Mouse (Mus musculus) embryonic facial prominence, embryonic 14.5 days (tissue): Measurements from ENCODE around the gene Hspe1. TPM values are rescaled to one million over a fixed set of nuclear protein-coding genes. Genes with fewer than 3 reads are reported as not detected.
A peak's percentile ranks its signal among the peaks of the same experiment; 100 is the strongest.
"Not testable (repeated sequence)": the region's sequence is repeated elsewhere in the genome, so short reads cannot be mapped to it uniquely, and the experiment has no call there.

ENCODE experiments used
- ATAC-seq: fragments of 200-750 bp; cut with Nextera tagmentation; 2 replicates; pipeline ENCODE4 v1.8.0; 2017; ENCODE audit warnings: low read depth, moderate number of reproducible peaks, moderate TSS enrichment
- DNase-seq: peaks from one replicate; pipeline ENCODE4 v3.0.0-alpha.2; 2015; ENCODE audit warnings: low spot score
- H3K27ac ChIP-seq: fragments of 300-500 bp; sonication (generic); replicated peaks from 2 replicates; pipeline ENCODE4 v1.5.1; 2014; ENCODE audit warnings: low read depth, mild to moderate bottlenecking, low read length, moderate library complexity
- H3K27me3 ChIP-seq: fragments of 300-500 bp; sonication (generic); replicated peaks from 2 replicates; pipeline ENCODE4 v1.6.1; 2014; ENCODE audit warnings: low read length; ENCODE audit not compliant: control insufficient read depth, insufficient read depth
- H3K36me3 ChIP-seq: fragments of 300-500 bp; sonication (generic); 2 replicates; pipeline ENCODE4 v1.6.1; 2014; ENCODE audit warnings: low read length, mixed read lengths; ENCODE audit not compliant: control insufficient read depth, insufficient read depth
- H3K4me1 ChIP-seq: fragments of 300-500 bp; sonication (generic); 2 replicates; pipeline ENCODE4 v1.6.1; 2014; ENCODE audit warnings: antibody characterized with exemption, low read length; ENCODE audit not compliant: control insufficient read depth, insufficient read depth
- H3K4me2 ChIP-seq: fragments of 300-500 bp; sonication (generic); 2 replicates; pipeline ENCODE4 v1.6.1; 2014; ENCODE audit warnings: low read depth, mild to moderate bottlenecking, low read length, moderate library complexity, mixed read lengths
- H3K4me3 ChIP-seq: fragments of 300-500 bp; sonication (generic); 2 replicates; pipeline ENCODE4 v1.5.1; 2014; ENCODE audit warnings: low read depth, mild to moderate bottlenecking, low read length
- H3K9ac ChIP-seq: fragments of 300-500 bp; sonication (generic); 2 replicates; pipeline ENCODE4 v1.6.1; 2014; ENCODE audit warnings: low read depth, mild to moderate bottlenecking, low read length, moderate library complexity, mixed read lengths
- H3K9me3 ChIP-seq: fragments of 300-500 bp; sonication (generic); 2 replicates; pipeline ENCODE4 v1.6.1; 2016; ENCODE audit warnings: low read length; ENCODE audit not compliant: control insufficient read depth
- WGBS: fragments of 180-500 bp; shearing (Covaris S2); extraction: QIAGEN DNeasy Blood & Tissue Kit; methylation state at CpG from one replicate; pipeline ENCODE4 v1.1.7; 2014; 5-methylcytosine and 5-hydroxymethylcytosine counted together
- polyA plus RNA-seq: library from polyadenylated mRNA; unstranded; fragments of >200 nt; fragmentation: Nextera tagmentation; extraction: Ambion mirVana; gene quantifications from 2 replicates; pipeline ENCODE4 v1.2.1, GENCODE M21; 2014

Gene Hspe1
- polyA plus RNA-seq, 1 experiment from 2014 or later, result 459 TPM

DNA sequence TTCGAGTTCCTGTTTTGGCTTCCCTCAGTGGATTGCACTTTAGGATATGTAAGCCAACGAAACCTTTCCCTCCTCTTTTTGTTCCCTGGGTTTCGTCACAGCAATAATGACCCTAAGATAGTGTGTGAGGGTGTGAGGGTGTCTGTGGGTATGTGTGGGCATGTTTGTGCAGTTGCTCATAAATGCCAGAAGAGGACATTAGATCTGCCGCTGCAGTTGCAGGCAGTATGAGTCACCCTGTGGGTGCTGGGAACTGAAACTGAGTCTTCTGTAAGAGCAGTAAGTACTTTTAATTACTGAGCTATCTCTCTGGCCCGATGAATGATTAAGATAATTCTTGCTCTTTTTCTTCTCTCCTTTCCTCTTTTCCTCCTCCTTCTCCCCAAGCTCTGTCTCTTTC is 35.1 kb downstream of the Hspe1 start:
- no peaks in the 10 kb centered on the region for H3K36me3 ChIP-seq
- DNase-seq, result no peak
- no peak overlapping the region for H3K4me2 ChIP-seq
- no peak overlapping the region for H3K4me3 ChIP-seq
- H3K4me1 ChIP-seq, result no peaks in the 10 kb centered on the region
- WGBS, result 92% methylated on average over 5 of the region's 5 CpGs
- H3K27me3 ChIP-seq, result no peaks in the 10 kb centered on the region
- no peak overlapping the region for H3K27ac ChIP-seq
- ATAC-seq, result no peak
- no peaks in the 10 kb centered on the region for H3K9me3 ChIP-seq
- H3K9ac ChIP-seq, result no peak overlapping the region

DNA sequence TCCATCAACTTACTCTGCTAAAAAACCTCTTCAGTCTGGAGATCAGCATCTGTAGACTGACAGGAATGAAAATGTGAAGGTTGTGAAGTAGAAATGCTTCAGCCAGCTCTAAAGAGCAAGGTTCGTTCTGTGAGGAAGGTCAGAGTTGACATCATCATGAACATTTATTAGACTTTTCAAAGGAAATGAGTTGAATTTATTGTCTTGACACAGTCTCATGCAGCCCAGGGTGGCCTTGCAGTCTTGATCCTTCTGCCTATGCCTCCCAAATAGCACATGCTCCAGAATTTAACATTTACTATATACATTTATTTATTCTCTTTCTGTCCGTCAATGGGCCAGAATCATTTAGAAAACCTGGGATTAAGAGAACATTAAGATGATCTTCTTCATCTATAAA is 35.6 kb downstream of the Hspe1 start:
- H3K9me3 ChIP-seq, result no peaks in the 10 kb centered on the region
- ATAC-seq (no peak), DNase-seq (no peak)
- H3K27ac ChIP-seq, result no peak overlapping the region
- WGBS, result 89% methylated on average over 2 of the region's 2 CpGs
- H3K4me2 ChIP-seq, result no peak overlapping the region
- no peaks in the 10 kb centered on the region for H3K27me3 ChIP-seq
- H3K36me3 ChIP-seq, result no peaks in the 10 kb centered on the region
- H3K4me1 ChIP-seq, result no peaks in the 10 kb centered on the region
- H3K4me3 ChIP-seq, result no peak overlapping the region
- H3K9ac ChIP-seq, result no peak overlapping the region

DNA sequence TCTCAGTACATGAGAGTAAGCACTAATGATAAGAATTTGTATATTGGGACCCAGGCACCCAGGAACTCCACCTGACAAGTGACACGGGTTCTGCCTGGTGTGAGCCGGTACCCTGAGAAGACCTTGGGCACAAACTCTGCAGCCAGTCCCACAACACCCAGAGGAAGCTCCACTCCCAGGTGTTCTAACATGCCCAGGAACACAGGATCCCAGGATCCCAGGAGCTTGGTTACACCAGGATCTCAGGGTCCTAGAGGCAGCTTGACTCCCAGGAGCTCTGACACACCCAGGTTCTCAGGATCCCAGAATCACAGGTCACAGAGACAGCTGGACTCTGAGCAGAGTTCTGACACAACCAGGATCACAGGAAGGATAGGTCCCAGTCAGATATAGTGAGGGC is 36.2 kb downstream of the Hspe1 start:
- H3K9me3 ChIP-seq, H3K4me3 ChIP-seq, H3K4me2 ChIP-seq, ATAC-seq, H3K27me3 ChIP-seq, H3K4me1 ChIP-seq, H3K27ac ChIP-seq, H3K9ac ChIP-seq, H3K36me3 ChIP-seq, DNase-seq: not testable (repeated sequence)
- 97% methylated on average over 2 of the region's 2 CpGs for WGBS

DNA sequence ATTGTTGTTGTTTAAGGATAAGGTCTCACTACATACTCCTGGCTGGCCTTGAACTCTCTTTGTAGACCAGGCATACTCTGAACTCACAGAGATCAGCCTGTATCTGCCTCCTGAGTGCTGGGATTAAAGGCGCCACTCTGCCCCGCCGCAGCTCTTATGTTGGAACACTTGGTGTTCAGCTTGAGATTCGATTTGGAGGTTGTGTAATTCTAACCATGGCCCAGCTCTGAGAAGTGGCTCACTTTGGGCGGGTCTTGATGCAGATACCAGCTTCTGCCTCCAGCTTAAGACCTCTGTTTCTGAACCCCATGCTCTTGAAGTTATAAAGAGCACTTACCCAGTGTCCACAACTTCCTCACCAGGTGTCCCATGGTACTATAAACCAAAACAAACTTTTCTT is 41.8 kb downstream of the Hspe1 start:
- Histone ChIP-seq H3K36me3 (no peaks in the 10 kb centered on the region), H3K4me1 (peaks cover 20% of the 10 kb centered on the region), H3K27ac (no peak overlapping the region), H3K9me3 (no peaks in the 10 kb centered on the region), H3K9ac (no peak overlapping the region), H3K4me2 (no peak overlapping the region), H3K27me3 (no peaks in the 10 kb centered on the region), H3K4me3 (no peak overlapping the region)
- WGBS, result 92% methylated on average over 5 of the region's 5 CpGs
- DNase-seq, result no peak
- no peak for ATAC-seq

DNA sequence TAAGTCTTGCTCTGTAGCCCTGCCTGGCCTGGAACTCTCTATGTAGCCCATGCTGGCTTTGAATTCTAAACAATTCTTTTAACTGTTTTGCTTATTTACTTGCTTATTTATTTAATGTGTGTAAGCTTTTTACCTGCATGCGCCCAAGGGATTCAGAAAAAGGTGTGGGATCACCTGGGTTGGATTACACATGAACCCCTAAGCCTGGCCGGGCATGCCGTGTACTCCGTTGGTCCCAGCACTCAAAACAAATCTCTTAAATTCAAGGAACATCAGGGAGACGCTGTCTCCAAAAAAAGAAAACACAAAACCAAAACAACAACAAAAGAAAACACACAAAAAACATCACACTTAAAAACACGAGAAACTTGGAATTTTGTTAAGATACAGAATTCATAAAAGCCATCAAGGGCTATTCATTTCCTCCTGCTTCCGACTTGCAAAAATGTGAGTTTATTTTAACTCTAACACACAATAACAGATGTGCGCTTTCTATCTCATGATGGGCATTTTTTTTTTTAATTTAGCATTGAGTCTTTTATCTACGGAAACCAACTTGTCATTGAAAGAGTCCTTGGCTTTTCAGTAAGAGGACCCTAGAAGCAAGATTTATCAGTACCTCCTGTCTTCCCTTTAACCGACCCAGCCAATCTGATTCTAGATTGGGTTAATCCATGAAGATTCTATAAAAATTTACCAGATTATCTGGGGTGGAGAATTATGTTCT is 42.4 kb downstream of the Hspe1 start:
- Histone ChIP-seq H3K4me1 (peaks cover 20% of the 10 kb centered on the region), H3K9ac (peak overlapping the region; percentile 98), H3K27me3 (no peaks in the 10 kb centered on the region), H3K27ac (peak overlapping the region; percentile 98), H3K9me3 (no peaks in the 10 kb centered on the region), H3K4me2 (peak overlapping the region; percentile 79), H3K4me3 (peak overlapping the region; percentile 99), H3K36me3 (no peaks in the 10 kb centered on the region)
- DNase-seq, result no peak
- ATAC-seq, result no peak
- 60% methylated on average over 10 of the region's 10 CpGs for WGBS

DNA sequence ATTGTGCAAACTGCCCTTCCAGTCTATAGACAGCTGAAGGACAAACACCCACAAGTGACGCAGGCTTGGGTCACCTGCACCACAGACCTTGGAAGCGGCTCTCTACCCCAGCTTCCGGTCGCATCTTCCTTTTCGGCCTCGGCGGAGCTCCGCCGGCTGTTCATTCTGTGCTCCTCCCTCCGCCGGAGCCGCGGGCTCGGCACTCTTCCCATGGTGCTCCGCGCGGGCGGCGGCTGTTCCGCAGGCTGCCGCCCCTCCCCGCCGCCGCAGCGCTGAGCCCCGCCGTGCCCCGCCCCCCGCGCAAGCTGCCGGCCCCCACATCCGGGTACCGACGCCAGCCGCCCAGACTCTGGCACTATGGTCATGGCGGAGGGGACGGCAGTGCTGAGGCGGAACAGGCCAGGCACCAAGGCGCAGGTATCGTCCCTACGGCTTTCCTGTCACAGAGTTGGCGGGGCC is 43.0 kb downstream of the Hspe1 start, which contains the start of gene Mob4:
Gene Mob4, plus strand, starts transcription at position 289 of the 459 bp plus-strand sequence.
- 1% methylated on average over 24 of the region's 42 CpGs for WGBS
- H3K4me1 ChIP-seq, result peaks cover 20% of the 10 kb centered on the region
- H3K9ac ChIP-seq, result peak within 1 kb of the TSS; percentile 98
- peak within 1 kb of the TSS; percentile 79 for H3K4me2 ChIP-seq
- peak within 1 kb of the TSS; percentile 98 for H3K27ac ChIP-seq
- H3K9me3 ChIP-seq, result no peaks in the 10 kb centered on the region
- H3K36me3 ChIP-seq, result peaks cover 5% of the 10 kb centered on the region; the same call in 1 of the 2 replicates
- DNase-seq, result peak; percentile 93
- H3K27me3 ChIP-seq, result no peaks in the 10 kb centered on the region
- ATAC-seq, result peak; percentile 97
- H3K4me3 ChIP-seq, result peak within 1 kb of the TSS; percentile 99

DNA sequence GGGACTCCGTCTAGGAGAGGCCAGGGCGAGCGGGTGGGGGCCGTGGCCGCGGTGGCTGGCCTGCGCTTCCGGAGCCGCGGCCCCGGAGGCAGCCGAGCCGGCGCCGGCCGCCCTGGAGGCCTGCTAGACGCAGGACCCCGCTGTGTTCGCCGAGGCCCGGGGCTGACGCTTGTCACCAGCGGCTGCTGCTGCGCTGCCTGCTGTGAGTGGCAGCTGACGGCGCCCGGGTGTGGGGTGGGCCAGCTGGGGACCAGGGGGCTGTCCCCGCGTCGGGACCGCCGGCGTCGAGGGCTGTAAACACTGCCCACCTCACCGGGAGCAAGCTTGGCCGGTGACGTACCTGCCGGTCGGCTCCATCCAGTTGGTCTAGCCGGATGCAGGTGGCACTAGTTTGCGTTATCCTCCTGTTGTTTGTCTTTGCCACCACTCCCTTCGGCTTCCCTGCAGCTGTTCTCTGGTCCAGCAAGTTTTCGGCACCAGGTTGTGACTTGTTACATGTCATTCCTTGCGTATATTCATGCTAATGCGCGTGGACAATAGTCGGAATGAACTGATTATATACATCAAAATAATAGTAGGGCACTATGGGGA is 43.6 kb downstream of the Hspe1 start:
- Histone ChIP-seq H3K36me3 (peaks cover 5% of the 10 kb centered on the region; the same call in 1 of the 2 replicates), H3K4me3 (peak overlapping the region; percentile 99), H3K27me3 (no peaks in the 10 kb centered on the region), H3K4me2 (peak overlapping the region; percentile 79), H3K9ac (peak overlapping the region; percentile 98), H3K27ac (peak overlapping the region; percentile 98), H3K4me1 (peaks cover 20% of the 10 kb centered on the region), H3K9me3 (no peaks in the 10 kb centered on the region)
- ATAC-seq (peak; percentile 82), DNase-seq (peak; percentile 72)
- WGBS, result under 1% methylated on average over 24 of the region's 47 CpGs

DNA sequence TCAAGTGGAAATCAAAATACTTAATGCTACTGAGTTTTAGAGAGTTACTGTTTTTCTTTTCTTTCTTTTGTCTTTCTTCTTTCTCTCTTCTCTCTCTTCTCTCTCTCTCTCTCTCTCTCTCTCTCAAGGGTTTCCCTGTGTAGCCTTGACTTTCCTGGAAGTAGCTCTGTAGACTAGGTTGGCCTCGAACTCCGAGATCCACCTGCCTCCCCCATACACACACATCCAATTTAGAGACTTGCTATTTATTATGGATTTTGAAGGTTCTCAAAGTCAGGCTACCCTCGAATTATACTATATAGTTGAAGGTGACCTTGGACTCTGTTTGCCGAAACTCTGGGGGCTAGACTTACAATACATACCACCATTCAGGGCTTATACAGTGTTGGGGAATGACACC is 44.4 kb downstream of the Hspe1 start:
- Histone ChIP-seq H3K27ac (no peak overlapping the region), H3K27me3 (no peaks in the 10 kb centered on the region), H3K9me3 (no peaks in the 10 kb centered on the region), H3K4me1 (peaks cover 20% of the 10 kb centered on the region), H3K4me3 (peak overlapping the region; percentile 99), H3K36me3 (peaks cover 5% of the 10 kb centered on the region; the same call in 1 of the 2 replicates), H3K9ac (peak overlapping the region; percentile 98), H3K4me2 (peak overlapping the region; percentile 79)
- ATAC-seq (no peak), DNase-seq (no peak)
- WGBS, result 65% methylated on average over 4 of the region's 4 CpGs
